In the genomic region with DNA sequence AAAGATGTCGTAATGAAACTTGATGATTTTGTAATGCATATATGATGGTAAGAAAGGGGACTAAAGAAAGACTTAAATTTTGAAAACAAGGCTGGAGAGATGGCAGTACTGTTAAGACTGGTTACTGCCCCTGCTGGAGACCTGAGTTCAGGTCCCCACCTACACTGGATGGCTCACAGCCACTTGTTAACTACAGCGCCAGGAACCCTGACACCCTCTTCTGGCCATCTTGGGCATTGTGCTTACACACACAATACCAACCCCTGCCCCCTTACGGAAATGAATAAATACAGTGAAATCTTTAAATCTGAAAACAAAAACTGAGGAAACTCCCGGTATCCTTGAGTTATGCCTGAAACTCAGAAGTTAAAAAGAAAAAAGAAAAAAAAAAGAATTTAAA, we compare ENCODE assay signal across 8 mouse cellular contexts.
A peak's percentile ranks its signal among the peaks of the same experiment; 100 is the strongest.
DNase-seq lines count a peak whose midpoint lies in the region; ATAC-seq and TF ChIP-seq lines count a peak whose summit lies in the region.
"Had no signal": no experiment of that assay in that cellular context is flagged by ENCODE, and none has a peak within 500 bp of the region (broad histone marks: within the 10 kb centered on the region; RNA-seq: fewer than 3 reads in every experiment).

No protein-coding gene starts in this region.

- no peaks in the 10 kb centered on the region for H3K9me3 ChIP-seq in intestine, postnatal 0 days (ENCODE audit: control insufficient read depth)
- H3K9me3 ChIP-seq in intestine, embryonic 16.5 days (ENCODE audit: control insufficient read depth, low read length), result no peaks in the 10 kb centered on the region

- no peak overlapping the region for H3K4me3 ChIP-seq in intestine, postnatal 0 days (ENCODE audit: low read depth, low read length)
- no peak overlapping the region for H3K4me3 ChIP-seq in intestine, embryonic 16.5 days (ENCODE audit: low read length)

- peak; percentile 22 for DNase-seq in thymus, postnatal 4 days
- DNase-seq in thymus, postnatal 0 days (ENCODE audit: low spot score), result no peak
- DNase-seq in cerebellum, postnatal 25 days, result peak; percentile 36 to 56
- no peak for DNase-seq in spleen, postnatal 4 days (ENCODE audit: low spot score in 2 of 2)

- WGBS in intestine, postnatal 0 days, result 86% methylated on average over 4 of the region's 4 CpGs
- 82% methylated on average over 4 of the region's 4 CpGs for WGBS in intestine, embryonic 16.5 days

- peak; percentile 54 for TF ChIP-seq CTCF in intestine, postnatal 0 days (IDR thresholded peaks at IDR 0.05; ENCODE audit: low read depth)

- no peaks in the 10 kb centered on the region for H3K4me1 ChIP-seq in intestine, postnatal 0 days (replicated peaks; ENCODE audit: control insufficient read depth, insufficient read depth, low read length)
- no peaks in the 10 kb centered on the region for H3K4me1 ChIP-seq in intestine, embryonic 16.5 days (ENCODE audit: control insufficient read depth, insufficient read depth, low read length)

- no peak overlapping the region for H3K27ac ChIP-seq in intestine, postnatal 0 days (ENCODE audit: low read depth, low read length)
- no peak overlapping the region for H3K27ac ChIP-seq in intestine, embryonic 16.5 days (ENCODE audit: low read length)
- H3K27ac ChIP-seq: macrophage had no signal

- no peak overlapping the region for H3K9ac ChIP-seq in intestine, postnatal 0 days (ENCODE audit: low read depth, low read length)
- H3K9ac ChIP-seq in intestine, embryonic 16.5 days (ENCODE audit: low read depth, low read length), result no peak overlapping the region

- no peaks in the 10 kb centered on the region for H3K27me3 ChIP-seq in intestine, postnatal 0 days (replicated peaks; ENCODE audit: control insufficient read depth, insufficient read depth, low read length)
- no peaks in the 10 kb centered on the region for H3K27me3 ChIP-seq in intestine, embryonic 16.5 days (replicated peaks; ENCODE audit: control insufficient read depth, insufficient read depth, low read length)

- no peaks in the 10 kb centered on the region for H3K36me3 ChIP-seq in intestine, postnatal 0 days (ENCODE audit: control insufficient read depth, insufficient read depth)
- H3K36me3 ChIP-seq in intestine, embryonic 16.5 days (ENCODE audit: control insufficient read depth, insufficient read depth, low read length), result no peaks in the 10 kb centered on the region

- ATAC-seq in intestine, postnatal 0 days, result no peak
- no peak for ATAC-seq in intestine, embryonic 16.5 days
- no peak; the same call in 1 of the 2 replicates for ATAC-seq in megakaryocyte-erythroid progenitor cell, adult 5-6 weeks (replicated peaks; ENCODE audit: low FRiP score, low TSS enrichment, poor library complexity, severe bottlenecking)

- no peak overlapping the region for H3K4me2 ChIP-seq in intestine, postnatal 0 days (replicated peaks; ENCODE audit: low read depth)
- H3K4me2 ChIP-seq in intestine, embryonic 16.5 days (ENCODE audit: low read depth, low read length), result no peak overlapping the region

Comparison
In these comparisons a context has a peak if more than half of its experiments do, and no peak if none do; other contexts are left out.
1. DNase-seq: peak in thymus, postnatal 4 days (single experiment) and cerebellum, postnatal 25 days (2 of 2); none in thymus, postnatal 0 days (single experiment) and spleen, postnatal 4 days (0 of 2).